ENCODE assay signal across 10 mouse cellular contexts in genomic region chr12:108005488-108005800, GRCm38 (mm10). TPM values are rescaled to one million over a fixed set of nuclear protein-coding genes. Genes with fewer than 3 reads are reported as not detected.
A peak's percentile ranks its signal among the peaks of the same experiment; 100 is the strongest.
DNase-seq lines count a peak whose midpoint lies in the region; ATAC-seq and TF ChIP-seq lines count a peak whose summit lies in the region.
"Had no signal": no experiment of that assay in that cellular context is flagged by ENCODE, and none has a peak within 500 bp of the region (broad histone marks: within the 10 kb centered on the region; RNA-seq: fewer than 3 reads in every experiment).

No protein-coding gene starts in this region.

- intact Hi-C loops in gastrocnemius, adult 2 months (cut with DNase I): no loop called here

- H3K4me1 ChIP-seq in kidney, postnatal 0 days (replicated peaks; ENCODE audit: insufficient read depth, low read length): peaks cover 9% of the 10 kb centered on the region; the same call in 1 of the 2 replicates
- peaks cover 21% of the 10 kb centered on the region for H3K4me1 ChIP-seq in embryonic facial prominence, embryonic 12.5 days
- H3K4me1 ChIP-seq in hindbrain, embryonic 14.5 days (replicated peaks; ENCODE audit: control insufficient read depth, insufficient read depth, low read length): peaks cover 5% of the 10 kb centered on the region; the same call in 1 of the 2 replicates
- peaks cover 17% of the 10 kb centered on the region for H3K4me1 ChIP-seq in midbrain, embryonic 16.5 days (ENCODE audit: control insufficient read depth, insufficient read depth, low read length)

- H3K36me3 ChIP-seq in kidney, postnatal 0 days (ENCODE audit: insufficient read depth, low read length): no peaks in the 10 kb centered on the region
- no peaks in the 10 kb centered on the region for H3K36me3 ChIP-seq in embryonic facial prominence, embryonic 12.5 days
- no peaks in the 10 kb centered on the region for H3K36me3 ChIP-seq in hindbrain, embryonic 14.5 days (replicated peaks; ENCODE audit: control insufficient read depth, insufficient read depth)
- H3K36me3 ChIP-seq in midbrain, embryonic 16.5 days (ENCODE audit: control insufficient read depth, insufficient read depth, low read length): no peaks in the 10 kb centered on the region

- TF ChIP-seq CTCF in kidney, postnatal 0 days (IDR thresholded peaks at IDR 0.05; ENCODE audit: low read depth): no peak
- no peak for TF ChIP-seq CTCF in gastrocnemius, adult 2 months (IDR thresholded peaks at IDR 0.05)

- no peak for ATAC-seq in kidney, postnatal 0 days (replicated peaks; ENCODE audit: low FRiP score, low read depth)
- ATAC-seq in embryonic facial prominence, embryonic 12.5 days (ENCODE audit: insufficient number of reproducible peaks, insufficient read depth, low FRiP score, low TSS enrichment): peak; percentile 24
- ATAC-seq in hindbrain, embryonic 14.5 days (ENCODE audit: low FRiP score): no peak
- ATAC-seq in midbrain, embryonic 16.5 days: 0 out of 2 replicates have a peak, but pooled peaks have one; percentile 10
- ATAC-seq: Patski had no signal

- DNase-seq in kidney, postnatal 0 days (ENCODE audit: low spot score): no peak
- DNase-seq in kidney, postnatal 4 days: no peak
- no peak for DNase-seq in hindbrain, embryonic 14.5 days (ENCODE audit: low spot score)
- no peak for DNase-seq in adrenal gland, postnatal 4 days (ENCODE audit: low spot score in 2 of 2)
- no peak for DNase-seq in layer of hippocampus, postnatal 25 days (ENCODE audit: extremely low spot score in 1 of 2, low spot score in 1 of 2)
- DNase-seq in gastrocnemius, adult 2 months: no peak
- DNase-seq: cerebellum, adult 8-10 months had no signal

- peak overlapping the region; percentile 66; the same call in 1 of the 2 replicates for H3K4me3 ChIP-seq in kidney, postnatal 0 days (replicated peaks; ENCODE audit: low read depth, low read length)
- H3K4me3 ChIP-seq in embryonic facial prominence, embryonic 12.5 days: peak overlapping the region; percentile 39
- peak overlapping the region; percentile 73; the same call in 1 of the 2 replicates for H3K4me3 ChIP-seq in hindbrain, embryonic 14.5 days (replicated peaks; ENCODE audit: low read length)
- H3K4me3 ChIP-seq in midbrain, embryonic 16.5 days (ENCODE audit: low read depth, low read length): peak overlapping the region; percentile 94
- no peak overlapping the region for H3K4me3 ChIP-seq in gastrocnemius, adult 2 months

- no peak overlapping the region for H3K27ac ChIP-seq in kidney, postnatal 0 days
- H3K27ac ChIP-seq in embryonic facial prominence, embryonic 12.5 days: peak overlapping the region; percentile 66
- no peak overlapping the region for H3K27ac ChIP-seq in hindbrain, embryonic 14.5 days
- peak overlapping the region; percentile 43 for H3K27ac ChIP-seq in midbrain, embryonic 16.5 days (ENCODE audit: low read length)
- H3K27ac ChIP-seq in gastrocnemius, adult 2 months: no peak overlapping the region

- peaks cover 24% of the 10 kb centered on the region for H3K27me3 ChIP-seq in kidney, postnatal 0 days (ENCODE audit: insufficient read depth, low read length)
- H3K27me3 ChIP-seq in embryonic facial prominence, embryonic 12.5 days: 0 out of 2 replicates have a peak, but pooled peaks cover 5% of the 10 kb centered on the region
- peaks cover 17% of the 10 kb centered on the region for H3K27me3 ChIP-seq in hindbrain, embryonic 14.5 days (ENCODE audit: control insufficient read depth, insufficient read depth, low read length)
- H3K27me3 ChIP-seq in midbrain, embryonic 16.5 days (ENCODE audit: control insufficient read depth, insufficient read depth, low read depth, low read length): peaks cover 9% of the 10 kb centered on the region

- peak overlapping the region; percentile 96 for H3K4me2 ChIP-seq in kidney, postnatal 0 days (ENCODE audit: low read length)
- peak overlapping the region; percentile 66 for H3K4me2 ChIP-seq in embryonic facial prominence, embryonic 12.5 days (replicated peaks)
- H3K4me2 ChIP-seq in hindbrain, embryonic 14.5 days (replicated peaks): peak overlapping the region; percentile 81
- H3K4me2 ChIP-seq in midbrain, embryonic 16.5 days (ENCODE audit: low read length): peak overlapping the region; percentile 93

- no peaks in the 10 kb centered on the region for H3K9me3 ChIP-seq in kidney, postnatal 0 days (replicated peaks; ENCODE audit: low read length)
- H3K9me3 ChIP-seq in embryonic facial prominence, embryonic 12.5 days: no peaks in the 10 kb centered on the region
- H3K9me3 ChIP-seq in hindbrain, embryonic 14.5 days (ENCODE audit: control insufficient read depth, low read length): no peaks in the 10 kb centered on the region
- no peaks in the 10 kb centered on the region for H3K9me3 ChIP-seq in midbrain, embryonic 16.5 days (replicated peaks; ENCODE audit: control insufficient read depth, low read length, poor library complexity, severe bottlenecking)

- peak overlapping the region; percentile 9; the same call in 1 of the 2 replicates for H3K9ac ChIP-seq in kidney, postnatal 0 days (ENCODE audit: low read depth, low read length)
- H3K9ac ChIP-seq in embryonic facial prominence, embryonic 12.5 days: peak overlapping the region; percentile 46
- peak overlapping the region; percentile 49; the same call in 1 of the 2 replicates for H3K9ac ChIP-seq in hindbrain, embryonic 14.5 days
- peak overlapping the region; percentile 48 for H3K9ac ChIP-seq in midbrain, embryonic 16.5 days (ENCODE audit: low read depth, low read length)

- 14% methylated on average over 14 of the region's 14 CpGs for WGBS in kidney, postnatal 0 days
- 2% methylated on average over 14 of the region's 14 CpGs for WGBS in embryonic facial prominence, embryonic 12.5 days
- 6% methylated on average over 14 of the region's 14 CpGs for WGBS in hindbrain, embryonic 14.5 days
- 4% methylated on average over 14 of the region's 14 CpGs for WGBS in midbrain, embryonic 16.5 days

RNA-seq across cellular contexts. Expression of gene Bcl11b, which starts 2.0 kb away (rescaled TPM):
- 2.2 and 2.4 TPM in 2 replicates for polyA plus RNA-seq in kidney, postnatal 0 days (2015; fragmentation: Nextera tagmentation; extraction: Ambion mirVana)
- polyA plus RNA-seq in embryonic facial prominence, embryonic 12.5 days (2016; fragmentation: Nextera tagmentation; extraction: Ambion mirVana): 39.4 and 41.5 TPM in 2 replicates
- 29.6 and 30.7 TPM in 2 replicates for polyA plus RNA-seq in hindbrain, embryonic 14.5 days (2014; fragmentation: Nextera tagmentation; extraction: Ambion mirVana)
- 22.6 and 23.9 TPM in 2 replicates for polyA plus RNA-seq in midbrain, embryonic 16.5 days (2015; fragmentation: Nextera tagmentation; extraction: Ambion mirVana)
- 1 to 10 TPM; 1.4 to 2.2 TPM for total RNA-seq in adrenal gland, postnatal 4 days (2021)
- total RNA-seq in layer of hippocampus, postnatal 25 days (2021): 100 to 1,000 TPM; 131 to 149 TPM
- total RNA-seq in gastrocnemius, adult 2 months (2021): under 1 TPM in 1 of 2 experiments, not detected in 1; 0.11 TPM

Comparison
In these comparisons a context has a peak if more than half of its experiments do, and no peak if none do; other contexts are left out.
1. ATAC-seq: peak in embryonic facial prominence, embryonic 12.5 days (single experiment) and midbrain, embryonic 16.5 days (single experiment); none in kidney, postnatal 0 days (single experiment) and hindbrain, embryonic 14.5 days (single experiment).
2. H3K27ac ChIP-seq: peak in embryonic facial prominence, embryonic 12.5 days (single experiment) and midbrain, embryonic 16.5 days (single experiment); none in kidney, postnatal 0 days (single experiment), hindbrain, embryonic 14.5 days (single experiment) and gastrocnemius, adult 2 months (single experiment).
3. Peak in every context shown above with its lines, with median percentiles within 50 percentile points of each other: H3K4me2 ChIP-seq and H3K9ac ChIP-seq.